Mouse (Mus musculus): Measurements from ENCODE around the gene Pde11a.

The Pde11a gene

DNA sequence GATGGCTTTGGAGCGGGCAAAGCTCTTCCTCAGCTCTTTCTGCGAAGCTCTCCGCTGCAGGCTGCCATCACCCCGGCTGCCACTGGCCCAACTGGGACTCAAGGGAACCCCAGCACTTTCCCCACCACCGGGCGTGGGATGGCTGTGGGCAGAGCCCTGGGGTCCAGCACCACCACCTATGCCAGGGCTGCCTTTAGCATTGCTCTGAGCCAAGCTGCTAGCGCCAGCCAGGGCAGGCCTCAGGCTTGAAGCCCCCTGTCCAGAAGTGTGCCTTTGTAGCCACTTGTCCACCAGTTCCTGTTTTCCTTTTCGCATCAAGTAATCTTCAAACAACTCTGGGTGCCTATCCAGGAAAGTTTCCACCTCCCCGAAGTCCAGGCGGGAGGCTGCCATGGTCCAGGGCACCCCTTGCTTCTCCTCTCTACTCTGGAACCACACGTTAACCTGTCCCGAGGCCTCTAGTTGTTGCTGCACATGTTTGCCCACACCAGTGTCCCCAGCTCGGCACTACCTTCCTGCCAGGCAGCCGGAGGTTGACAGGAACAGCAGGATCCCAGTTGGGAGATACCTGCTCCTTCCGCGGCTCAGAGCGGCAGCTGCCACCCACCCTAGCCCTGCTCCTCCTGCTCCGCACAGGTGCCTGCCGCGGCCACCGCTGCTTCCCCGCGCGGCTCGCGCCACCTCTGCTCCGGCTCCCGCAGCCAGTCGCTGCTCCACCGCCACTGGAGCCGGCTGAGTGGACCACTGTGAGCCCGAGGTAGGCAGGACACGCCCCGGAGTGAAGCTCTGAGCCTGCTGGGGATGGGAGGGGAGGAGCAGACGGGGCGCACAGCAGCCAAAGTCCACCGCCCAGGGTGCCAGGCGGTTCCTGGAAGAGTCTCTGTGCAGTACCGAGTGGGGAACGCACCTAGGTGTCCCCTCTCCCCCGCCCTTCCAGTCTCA, at the start of gene Pde11a:
Gene Pde11a, minus strand, starts transcription at position 560 of the 942 bp plus-strand sequence.
- peak; percentile 4 for DNase-seq (ENCODE audit: low spot score in 2 of 2)

DNA sequence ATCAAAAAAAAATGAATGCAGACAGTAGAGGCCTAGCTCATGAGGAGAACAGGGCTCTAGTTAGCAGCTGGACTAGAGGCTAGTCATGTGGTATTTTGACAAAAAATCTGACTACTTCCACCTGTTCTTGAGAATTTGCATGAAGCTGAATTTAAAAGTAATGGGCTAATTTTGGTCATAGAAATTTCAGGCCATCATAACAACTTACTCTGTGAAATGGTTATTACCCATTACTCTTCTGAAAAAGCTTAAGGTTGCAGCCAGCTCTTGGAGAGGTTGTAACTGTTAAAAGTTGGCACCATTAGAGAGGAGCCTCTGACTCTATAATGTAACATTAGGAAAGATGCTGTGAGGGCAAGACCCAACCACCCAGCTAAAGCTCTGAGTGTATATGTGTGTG, 48.0 kb upstream of the Pde11a start:
- DNase-seq (ENCODE audit: low spot score in 2 of 2), result no peak

DNA sequence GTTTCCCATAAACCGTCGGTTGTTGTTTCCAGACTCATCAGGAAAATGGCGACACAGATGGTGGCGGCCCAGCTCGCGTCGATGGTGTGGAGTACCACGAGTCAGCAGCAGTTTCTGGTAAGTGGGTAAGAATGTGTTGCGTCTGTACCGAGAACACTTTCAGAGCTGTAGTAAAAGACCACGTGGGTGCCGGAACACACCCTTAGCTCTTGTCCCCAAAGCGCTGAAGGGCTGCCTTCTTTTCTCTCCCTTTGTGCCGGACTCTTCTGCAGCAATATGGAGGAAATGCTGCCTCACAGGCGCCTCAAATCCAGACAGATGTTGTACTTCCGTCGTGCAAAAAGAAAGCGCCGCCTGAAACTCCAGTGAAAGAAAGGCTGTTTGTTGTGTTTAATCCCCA, 40.1 kb upstream of the Pde11a start:
- no peak for DNase-seq (ENCODE audit: low spot score in 2 of 2)

DNA sequence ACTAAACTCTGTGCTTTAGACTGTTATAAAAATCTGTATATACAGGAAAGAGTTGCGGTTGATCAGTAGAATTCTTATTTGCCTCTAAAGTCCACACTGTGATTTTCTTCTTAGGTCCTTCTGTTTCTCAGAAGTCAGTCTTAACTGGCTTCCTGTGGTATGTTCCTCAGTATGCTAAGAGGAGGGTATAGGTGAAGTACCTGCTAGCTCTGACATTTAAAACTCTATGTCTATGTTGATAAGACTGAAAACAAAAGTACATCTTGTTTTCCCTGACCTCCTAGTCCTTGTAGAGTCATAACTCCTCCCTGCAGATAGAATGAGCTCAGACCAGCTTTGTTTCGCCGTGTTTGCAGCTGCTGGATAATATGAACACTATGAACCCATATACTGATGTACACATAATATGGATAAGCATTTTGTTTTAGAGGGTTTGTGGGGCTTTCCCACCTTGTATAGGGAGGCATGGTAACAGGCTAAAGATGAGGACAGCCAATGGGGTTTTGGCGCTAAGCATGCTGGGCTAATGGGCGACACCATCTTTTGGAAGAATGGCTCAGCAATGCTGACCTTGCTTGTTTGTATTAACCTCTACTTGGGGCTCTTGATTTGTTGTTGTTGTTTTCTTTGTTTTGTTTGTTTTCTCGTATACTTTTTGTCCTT, 36.1 kb upstream of the Pde11a start:
- DNase-seq (ENCODE audit: low spot score in 2 of 2), result no peak

DNA sequence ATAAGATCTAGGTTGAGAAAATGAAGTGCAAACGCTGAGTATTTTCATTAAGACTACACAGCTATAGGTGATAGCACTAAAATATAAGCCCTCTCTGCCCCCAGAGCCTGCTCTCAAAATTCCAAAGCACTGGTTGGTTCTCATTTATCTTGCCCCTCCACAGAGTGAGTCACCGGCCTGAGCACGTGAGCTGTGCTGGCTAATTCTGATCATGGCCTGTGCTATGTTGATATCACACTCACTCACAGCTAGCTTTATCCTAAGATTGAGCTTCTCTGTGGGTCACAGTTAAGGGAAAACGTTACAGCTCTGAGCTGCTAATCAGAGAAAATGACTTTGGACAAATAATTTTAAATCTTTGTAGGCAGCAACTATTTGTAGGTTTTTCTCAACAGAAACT, 33.7 kb upstream of the Pde11a start:
- no peak for DNase-seq (ENCODE audit: low spot score in 2 of 2)

DNA sequence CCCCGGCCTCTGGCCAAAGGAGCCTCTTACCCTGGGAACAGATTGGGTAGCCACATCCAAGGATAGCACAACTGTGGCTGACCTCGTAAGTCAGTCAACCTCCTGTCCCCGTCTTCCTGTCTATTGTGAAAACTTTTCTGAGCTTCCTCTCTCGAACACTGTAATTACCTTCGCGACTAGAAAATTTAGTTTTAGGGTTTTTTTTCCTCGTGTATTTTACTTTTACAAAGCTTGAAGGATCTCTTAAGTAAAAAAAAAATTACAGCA, 32.0 kb upstream of the Pde11a start:
- no peak for DNase-seq (ENCODE audit: low spot score in 2 of 2)

DNA sequence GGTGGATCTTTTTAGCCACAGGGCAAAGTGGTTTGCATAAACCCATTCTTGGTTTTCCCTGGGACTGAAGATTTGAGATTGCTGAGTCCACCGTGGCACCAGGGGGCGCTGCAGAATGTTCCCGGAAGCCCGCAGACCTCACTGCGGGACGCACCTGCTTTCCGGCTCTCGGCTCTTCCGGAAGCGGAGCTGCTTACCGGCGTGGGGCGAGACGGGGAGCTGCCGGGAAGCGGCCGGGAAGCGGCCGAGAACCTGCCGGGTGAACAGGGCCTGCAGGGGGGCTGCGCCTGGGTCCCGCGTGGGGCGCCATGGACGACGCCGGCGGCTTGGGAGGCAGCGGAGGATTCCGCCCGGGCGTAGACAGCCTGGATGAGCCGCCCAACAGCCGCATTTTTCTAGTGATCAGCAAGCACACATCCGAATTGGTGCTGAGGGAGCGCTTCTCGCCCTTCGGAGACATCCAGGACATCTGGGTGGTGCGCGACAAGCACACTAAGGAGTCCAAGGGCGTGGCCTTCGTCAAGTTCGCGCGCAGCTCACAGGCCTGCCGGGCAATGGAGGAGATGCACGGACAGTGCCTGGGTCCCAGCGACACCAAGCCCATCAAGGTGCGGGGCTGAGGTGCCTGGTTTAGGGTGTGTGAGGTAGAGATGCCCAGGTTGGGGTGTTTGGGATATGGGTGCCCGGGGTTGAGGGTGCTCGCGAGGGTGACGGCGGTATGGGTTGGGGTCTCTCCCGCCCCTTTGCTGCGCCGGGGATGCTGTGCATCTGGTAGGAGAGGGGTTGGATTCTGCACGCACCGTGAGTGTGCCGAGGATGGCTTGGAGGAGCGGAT, 31.5 kb upstream of the Pde11a start, which contains the start of gene Rbm45:
Gene Rbm45, plus strand, starts transcription at position 164 of the 835 bp plus-strand sequence.
- peak; percentile 88 to 90 for DNase-seq (ENCODE audit: low spot score in 2 of 2)

DNA sequence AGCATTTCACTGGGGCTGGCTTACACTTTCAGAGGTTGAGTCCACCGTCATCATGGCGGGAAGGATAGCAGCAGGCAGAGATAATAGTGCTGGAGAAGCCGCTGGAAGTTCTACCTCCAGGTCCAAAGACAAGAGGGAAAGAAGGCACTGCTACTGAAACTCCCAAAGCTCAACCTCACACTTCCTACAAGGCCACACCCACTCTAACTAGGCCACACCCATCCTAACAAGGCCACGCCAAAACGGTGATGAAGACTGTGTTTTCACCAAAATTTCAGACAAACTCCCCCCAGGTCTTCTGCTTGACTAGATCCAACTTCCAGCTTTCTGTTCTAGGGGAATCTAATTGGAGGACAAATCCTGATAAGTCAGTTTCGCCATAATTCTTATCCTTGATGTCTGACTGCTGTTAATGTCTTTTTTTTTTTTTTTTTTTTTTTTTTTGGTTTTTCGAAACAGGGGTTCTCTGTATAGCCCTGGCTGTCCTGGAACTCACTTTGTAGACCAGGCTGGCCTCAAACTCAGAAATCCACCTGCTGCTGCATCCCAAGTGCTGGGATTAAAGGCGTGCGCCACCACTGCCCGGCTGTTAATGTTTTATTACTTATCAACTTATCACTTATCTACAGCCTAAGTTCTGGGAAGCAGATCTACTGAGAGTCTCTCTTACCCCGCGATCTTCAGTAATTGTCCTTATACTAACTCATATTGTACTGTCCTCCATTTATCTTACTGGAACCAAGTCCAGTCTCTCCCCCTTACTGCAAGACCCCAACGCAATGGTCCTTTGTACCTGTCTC, 30.5 kb upstream of the Pde11a start:
- no peak for DNase-seq (ENCODE audit: low spot score in 2 of 2)

DNA sequence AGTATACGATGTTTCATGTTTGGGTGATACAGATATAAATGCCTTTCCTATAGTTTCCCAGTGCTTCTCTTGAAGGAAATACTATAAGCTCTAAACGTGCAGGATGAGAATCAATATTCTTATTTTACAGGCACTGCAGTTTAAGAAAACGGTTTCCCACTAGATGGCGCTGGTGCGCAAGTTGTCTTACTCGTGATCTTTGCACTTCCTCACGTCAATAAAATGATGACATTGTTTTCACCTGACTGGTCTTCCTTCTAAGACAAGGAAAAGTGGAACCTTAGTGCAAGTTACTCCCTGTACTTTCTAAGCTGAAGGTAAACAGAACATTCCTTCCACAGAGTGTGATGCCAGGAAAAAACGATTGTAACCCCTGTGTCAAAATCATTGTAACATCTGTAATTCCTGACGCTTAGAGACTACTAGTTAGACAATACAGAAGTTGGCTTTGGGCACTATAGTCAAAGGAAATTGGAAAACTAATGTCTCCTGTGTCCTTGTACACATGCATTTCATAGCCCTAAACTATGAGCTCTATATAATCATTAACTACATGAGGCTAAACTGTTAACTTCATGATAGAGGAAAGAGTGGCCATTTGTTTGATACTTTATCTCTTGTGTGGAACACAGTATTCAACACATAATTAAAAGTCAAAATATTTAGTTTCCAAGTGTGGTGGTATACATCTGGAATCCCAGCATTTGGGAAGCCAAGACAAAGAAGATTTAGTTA, 28.8 kb upstream of the Pde11a start:
- peak; percentile 77 to 84 for DNase-seq (ENCODE audit: low spot score in 2 of 2)

DNA sequence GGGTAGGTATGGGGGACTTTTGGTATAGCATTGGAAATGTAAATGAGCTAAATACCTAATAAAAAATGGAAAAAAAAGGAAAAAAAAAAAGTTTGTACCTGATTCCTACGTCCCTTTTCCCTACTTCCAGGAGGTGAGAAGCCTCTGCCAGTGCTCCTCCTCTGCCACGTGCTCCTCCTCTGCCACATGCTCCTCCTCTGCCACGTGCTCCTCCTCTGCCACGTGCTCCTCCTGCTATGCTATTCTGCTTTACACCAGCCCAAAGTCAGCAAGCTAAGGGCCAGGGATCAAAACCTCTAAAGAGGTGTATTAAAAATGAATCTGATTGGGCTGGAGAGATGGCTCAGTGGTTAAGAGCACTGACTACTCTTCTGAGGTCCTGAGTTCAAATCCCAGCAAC, 27.2 kb upstream of the Pde11a start:
- DNase-seq (ENCODE audit: low spot score in 2 of 2), result no peak

DNA sequence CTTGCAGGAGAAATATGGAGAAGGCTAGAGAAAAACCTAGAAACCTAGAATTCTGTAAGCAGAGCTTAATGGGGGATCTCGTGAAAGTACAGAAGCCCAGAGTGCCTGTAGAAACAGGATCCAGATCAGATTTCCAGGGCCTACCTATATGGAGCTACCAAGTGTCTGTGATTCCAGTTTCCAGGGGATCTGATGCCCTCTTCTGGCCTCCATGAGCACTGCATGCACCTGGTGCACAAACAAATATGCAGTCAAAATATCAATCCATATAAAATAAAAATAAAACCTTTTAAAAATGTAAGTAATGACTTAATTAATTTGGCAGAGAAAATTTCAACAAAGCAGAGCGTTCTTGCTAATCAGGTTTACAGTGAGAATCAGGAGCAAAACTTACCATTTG, 23.5 kb upstream of the Pde11a start:
- DNase-seq (ENCODE audit: low spot score in 2 of 2), result peak in 1 of 2 experiments; percentile 4

DNA sequence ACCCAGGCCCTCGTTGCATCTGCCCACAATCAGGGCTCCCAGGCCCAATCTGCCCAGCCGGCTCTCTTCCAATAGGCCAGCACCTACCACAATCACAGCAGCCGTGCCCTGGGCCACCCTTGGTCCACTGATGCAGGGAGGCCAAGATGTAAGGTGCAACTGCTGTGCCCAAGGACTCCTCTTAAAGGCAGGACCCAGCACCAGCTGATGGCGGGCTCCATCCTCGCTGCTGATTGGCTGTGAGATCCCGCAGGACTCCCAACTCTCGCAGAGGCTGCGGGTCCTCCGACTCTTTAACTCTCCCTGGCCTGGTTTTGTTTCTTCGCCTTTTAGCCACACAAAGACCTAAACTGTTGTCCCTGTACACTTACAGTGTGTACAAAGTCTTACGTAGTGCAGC, 21.7 kb upstream of the Pde11a start, which contains the start of gene Cyct:
Gene Cyct, minus strand, starts transcription at position 225 of the 400 bp plus-strand sequence.
- DNase-seq (ENCODE audit: low spot score in 2 of 2), result no peak

DNA sequence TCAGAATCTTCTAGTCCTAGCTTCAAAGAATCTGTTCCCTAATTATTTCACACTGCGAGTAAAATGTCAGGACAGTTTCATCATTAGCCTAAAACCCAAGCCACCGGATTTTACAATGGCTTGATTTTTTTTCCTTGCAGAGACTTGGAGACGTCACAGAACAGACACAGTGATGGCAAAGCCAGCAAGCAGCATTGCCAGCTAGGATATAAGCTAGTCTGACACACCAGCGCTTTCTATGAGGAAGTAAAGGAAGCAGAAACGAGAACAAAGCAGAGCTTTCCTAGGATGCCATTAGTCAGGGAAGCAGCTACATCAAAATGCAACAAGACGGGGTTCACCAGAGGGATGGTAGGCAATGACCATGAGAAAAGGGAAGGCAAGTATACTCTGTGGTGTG, 9.3 kb upstream of the Pde11a start:
- DNase-seq (ENCODE audit: low spot score in 2 of 2), result no peak

DNA sequence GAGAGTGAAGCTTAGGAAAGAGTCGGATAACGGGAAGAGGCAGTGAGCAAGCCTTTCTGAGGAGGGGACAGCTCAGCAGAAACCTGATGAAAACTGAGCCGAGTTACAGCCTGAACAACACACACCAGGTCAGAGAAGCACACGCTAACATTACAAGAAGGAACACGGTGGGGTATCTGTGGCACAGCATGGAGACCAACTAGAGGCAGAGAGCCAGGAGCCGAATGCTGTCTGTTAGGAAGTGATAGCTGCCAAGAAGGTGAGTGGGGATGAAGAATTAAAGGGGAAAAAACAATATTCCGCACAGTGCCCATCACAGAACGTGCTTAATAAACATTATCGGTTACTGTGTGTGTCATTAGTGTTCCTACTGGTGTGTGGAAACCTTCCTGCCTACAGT, 3.6 kb upstream of the Pde11a start:
- DNase-seq (ENCODE audit: low spot score in 2 of 2), result no peak

DNA sequence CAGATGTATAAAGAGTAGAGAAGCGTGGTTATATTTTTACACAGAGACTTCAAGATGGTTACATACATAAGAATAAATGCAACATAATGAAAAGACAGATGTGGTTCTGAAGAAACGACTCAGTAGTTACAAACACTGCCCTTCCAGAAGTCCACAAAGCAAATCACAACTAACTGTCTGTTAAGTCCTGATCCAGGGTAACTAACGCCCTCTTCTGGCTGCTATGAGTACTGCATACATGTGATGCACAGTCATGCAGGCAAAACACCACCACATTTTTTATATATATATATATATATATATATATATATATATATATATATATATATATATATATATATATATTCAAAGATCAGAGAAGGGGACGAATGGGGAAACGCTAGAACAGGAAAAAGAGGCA, 4.0 kb downstream of the Pde11a start:
- no peak for DNase-seq (ENCODE audit: low spot score in 2 of 2)

DNA sequence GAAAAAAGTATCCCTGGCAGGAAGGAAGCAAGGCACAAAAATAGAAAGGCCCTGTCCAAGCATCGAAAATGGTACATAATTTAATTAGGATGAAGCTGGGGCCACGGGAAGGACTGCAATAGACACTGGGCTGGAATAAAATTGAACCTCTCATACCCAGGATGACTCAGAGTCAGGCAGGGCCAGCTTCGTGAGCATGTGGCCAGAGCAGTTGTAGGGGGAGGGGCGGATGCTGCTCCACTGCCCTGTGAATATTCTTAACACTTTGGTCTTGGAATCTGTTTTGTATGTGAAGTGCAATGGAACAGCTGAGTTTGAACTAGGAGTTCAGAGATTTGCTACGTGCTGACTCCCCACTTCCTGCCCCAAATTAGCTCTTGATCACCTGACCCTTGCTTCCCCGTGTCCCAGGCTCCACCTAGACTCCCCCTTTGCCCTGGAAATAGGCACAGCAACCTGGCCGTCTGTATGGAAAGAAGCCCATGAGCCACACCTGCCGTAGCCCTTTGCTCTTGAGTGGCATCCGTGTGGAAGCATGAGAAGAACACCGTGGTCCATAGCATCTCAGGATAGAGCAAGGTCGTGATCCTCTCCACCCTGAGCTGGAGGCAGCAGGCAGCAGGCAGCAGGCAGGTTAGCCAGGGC, 6.3 kb downstream of the Pde11a start:
- no peak for DNase-seq (ENCODE audit: low spot score in 2 of 2)

DNA sequence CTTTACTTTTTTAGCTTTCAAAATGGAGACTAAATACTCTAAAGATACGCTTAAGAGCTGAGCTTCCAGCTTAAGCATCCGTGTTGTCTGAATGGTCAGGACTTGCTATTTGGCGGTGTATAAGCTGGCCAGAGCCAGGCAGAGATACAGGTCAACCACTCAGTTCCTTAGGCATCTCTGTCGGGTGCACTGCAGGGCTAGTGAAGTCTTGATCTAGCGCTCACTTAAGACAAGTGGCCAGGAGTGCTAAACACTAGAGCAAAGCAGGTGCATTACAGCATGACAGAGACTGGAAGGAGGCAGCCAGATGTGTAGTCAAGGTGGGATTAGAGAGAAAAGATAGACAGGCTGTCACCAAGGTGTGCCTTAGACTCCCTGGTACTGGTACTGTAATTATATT, 8.5 kb downstream of the Pde11a start:
- no peak for DNase-seq (ENCODE audit: low spot score in 2 of 2)

DNA sequence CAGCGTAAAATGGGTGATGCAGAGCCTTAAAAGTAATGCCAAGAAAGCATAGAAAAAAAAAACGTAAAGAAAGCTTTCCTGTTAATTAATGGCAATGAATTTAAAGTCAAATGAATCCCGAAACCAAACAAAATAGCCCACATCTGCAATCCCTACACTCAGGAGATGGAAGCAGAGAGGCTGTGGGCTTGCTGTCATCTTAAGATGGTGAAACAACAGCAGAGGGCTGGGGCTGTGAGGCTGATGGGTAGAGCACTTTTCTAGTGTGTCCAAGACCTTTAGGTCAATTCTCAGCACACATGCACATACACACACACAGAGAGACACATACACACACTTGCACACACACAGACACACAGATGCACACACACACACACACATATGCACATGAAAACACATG, 12.4 kb downstream of the Pde11a start:
- DNase-seq (ENCODE audit: low spot score in 2 of 2), result no peak

DNA sequence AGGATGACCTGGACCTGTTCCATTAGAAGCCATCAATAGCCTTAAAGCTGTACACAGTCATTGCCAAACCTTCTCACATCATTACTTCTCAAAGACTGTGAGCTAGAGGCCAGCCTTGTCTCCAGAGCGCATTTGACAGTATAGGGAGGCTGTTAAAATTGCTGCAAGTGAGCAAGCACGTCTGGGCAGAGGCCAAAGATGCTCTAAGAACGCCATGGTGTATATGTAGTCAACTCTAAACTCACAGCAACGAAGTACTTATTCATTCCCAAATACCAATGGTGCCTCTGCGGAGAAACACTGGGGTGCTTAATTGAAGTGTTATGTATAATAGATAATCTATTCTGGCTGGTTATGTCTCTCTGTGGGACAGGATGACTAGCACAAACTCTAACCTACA, 14.1 kb downstream of the Pde11a start:
- DNase-seq (ENCODE audit: low spot score in 2 of 2), result no peak

DNA sequence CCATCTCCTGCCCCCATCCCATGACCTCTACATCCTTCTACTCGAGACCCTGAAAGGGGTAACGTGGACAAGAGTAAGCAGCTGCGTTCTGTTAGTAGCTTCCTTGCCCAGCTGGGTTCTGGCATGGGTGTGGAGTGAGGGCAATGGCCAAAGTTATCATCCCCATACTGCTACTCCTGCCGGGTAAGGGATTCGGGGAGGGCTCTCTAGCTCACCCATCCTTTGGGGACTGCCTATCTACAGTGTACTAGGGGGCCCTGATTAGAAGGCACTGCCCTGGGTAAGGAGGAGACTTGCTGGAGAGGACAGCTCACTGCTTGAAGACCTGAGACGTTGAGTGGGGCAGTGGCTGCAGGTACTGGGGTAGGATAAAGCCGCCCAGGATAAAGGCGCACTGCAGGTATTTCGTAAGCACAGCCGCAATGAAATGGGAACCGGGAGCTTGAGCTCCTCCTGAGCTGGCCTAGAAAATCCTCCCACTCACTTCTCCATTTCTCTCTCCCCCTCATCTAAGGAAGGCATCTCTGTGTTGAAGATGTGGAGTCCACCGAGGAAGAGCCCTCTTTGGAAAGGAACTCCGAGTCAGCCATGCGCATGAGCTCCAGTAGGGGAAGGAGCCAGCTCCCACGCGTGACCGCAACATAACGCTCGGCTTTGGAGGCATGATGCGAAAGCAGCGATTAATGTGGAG, 15.2 kb downstream of the Pde11a start:
- DNase-seq (ENCODE audit: low spot score in 2 of 2), result peak; percentile 10 to 15

Data from frontal cortex, postnatal 36 days (tissue).